Mouse (Mus musculus): ENCODE results near the gene Cinp.

Cinp gene

GRCm38 (mm10) chr12:110889036-110890020 lies at the start of gene Cinp, which contains the start of gene Tecpr2:
Cinp (minus strand) TSS chr12:110889145.
Tecpr2 (plus strand) TSS chr12:110889264.
- peak; percentile 94 to 95 for DNase-seq (ENCODE audit: low read depth in 2 of 2, low spot score in 2 of 2)

GRCm38 (mm10) chr12:110937496-110937895 lies 48.6 kb upstream of the Cinp start:
- no peak for DNase-seq (ENCODE audit: low read depth in 2 of 2, low spot score in 2 of 2)

GRCm38 (mm10) chr12:110935983-110936620 lies 47.2 kb upstream of the Cinp start:
- peak; percentile 3 to 17 for DNase-seq (ENCODE audit: low read depth in 2 of 2, low spot score in 2 of 2)

GRCm38 (mm10) chr12:110932820-110933219 lies 43.9 kb upstream of the Cinp start:
- no peak for DNase-seq (ENCODE audit: low read depth in 2 of 2, low spot score in 2 of 2)

- no peak for DNase-seq (ENCODE audit: low read depth in 2 of 2, low spot score in 2 of 2)
Measured at GRCm38 (mm10) chr12:110921572-110921971, 32.6 kb upstream of the Cinp start.

GRCm38 (mm10) chr12:110920254-110920653 lies 31.3 kb upstream of the Cinp start:
- DNase-seq (ENCODE audit: low read depth in 2 of 2, low spot score in 2 of 2): no peak

- no peak for DNase-seq (ENCODE audit: low read depth in 2 of 2, low spot score in 2 of 2)
Measured at GRCm38 (mm10) chr12:110915761-110916160, 26.8 kb upstream of the Cinp start.

GRCm38 (mm10) chr12:110909962-110910361 lies 21.0 kb upstream of the Cinp start:
- no peak for DNase-seq (ENCODE audit: low read depth in 2 of 2, low spot score in 2 of 2)

- no peak for DNase-seq (ENCODE audit: low read depth in 2 of 2, low spot score in 2 of 2)
Measured at GRCm38 (mm10) chr12:110907845-110908244, 18.9 kb upstream of the Cinp start.

- DNase-seq (ENCODE audit: low read depth in 2 of 2, low spot score in 2 of 2): peak in 1 of 2 experiments; percentile 17
Measured at GRCm38 (mm10) chr12:110903536-110903935, 14.6 kb upstream of the Cinp start.

GRCm38 (mm10) chr12:110902106-110902505 lies 13.2 kb upstream of the Cinp start:
- DNase-seq (ENCODE audit: low read depth in 2 of 2, low spot score in 2 of 2): no peak

GRCm38 (mm10) chr12:110891887-110892286 lies 2.9 kb upstream of the Cinp start:
- DNase-seq (ENCODE audit: low read depth in 2 of 2, low spot score in 2 of 2): no peak

- no peak for DNase-seq (ENCODE audit: low read depth in 2 of 2, low spot score in 2 of 2)
Measured at GRCm38 (mm10) chr12:110888606-110889005, 339 bp downstream of the Cinp start.

- no peak for DNase-seq (ENCODE audit: low read depth in 2 of 2, low spot score in 2 of 2)
Measured at GRCm38 (mm10) chr12:110888106-110888505, 839 bp downstream of the Cinp start.

- no peak for DNase-seq (ENCODE audit: low read depth in 2 of 2, low spot score in 2 of 2)
Measured at GRCm38 (mm10) chr12:110885251-110885650, 3.7 kb downstream of the Cinp start.

GRCm38 (mm10) chr12:110882291-110882690 lies 6.7 kb downstream of the Cinp start:
- DNase-seq (ENCODE audit: low read depth in 2 of 2, low spot score in 2 of 2): no peak

GRCm38 (mm10) chr12:110875351-110875750 lies 13.6 kb downstream of the Cinp start:
- DNase-seq (ENCODE audit: low read depth in 2 of 2, low spot score in 2 of 2): no peak

GRCm38 (mm10) chr12:110871247-110871646 lies 17.7 kb downstream of the Cinp start:
- no peak for DNase-seq (ENCODE audit: low read depth in 2 of 2, low spot score in 2 of 2)

GRCm38 (mm10) chr12:110870107-110870506 lies 18.8 kb downstream of the Cinp start:
- no peak for DNase-seq (ENCODE audit: low read depth in 2 of 2, low spot score in 2 of 2)

- DNase-seq (ENCODE audit: low read depth in 2 of 2, low spot score in 2 of 2): no peak
Measured at GRCm38 (mm10) chr12:110865989-110866388, 23.0 kb downstream of the Cinp start.

- DNase-seq (ENCODE audit: low read depth in 2 of 2, low spot score in 2 of 2): no peak
Measured at GRCm38 (mm10) chr12:110865571-110865970, 23.4 kb downstream of the Cinp start.

GRCm38 (mm10) chr12:110864008-110864407 lies 24.9 kb downstream of the Cinp start:
- no peak for DNase-seq (ENCODE audit: low read depth in 2 of 2, low spot score in 2 of 2)

All from CD8-positive naive resting alpha-beta T cell, adult 2 months (primary cell).